Comparison of ENCODE assay signal across 14 mouse cellular contexts in genomic region chr9:59515069-59515468, GRCm38 (mm10). TPM values are rescaled to one million over a fixed set of nuclear protein-coding genes. Genes with fewer than 3 reads are reported as not detected.
"Had no signal": no experiment of that assay in that cellular context is flagged by ENCODE, and none has a peak within 500 bp of the region (broad histone marks: within the 10 kb centered on the region; RNA-seq: fewer than 3 reads in every experiment).

No protein-coding gene starts in this region.

- H3K9me3 ChIP-seq: limb, embryonic 15.5 days; liver, embryonic 12.5 days; midbrain, embryonic 10.5 days; neural tube, embryonic 12.5 days; stomach, embryonic 15.5 days had no signal

- DNase-seq: kidney, postnatal 36 days; layer of hippocampus, adult 9-11 months; layer of hippocampus, postnatal 36 days; lung, embryonic 14.5 days; lung, postnatal 10 days; lung, postnatal 4 days; midbrain, embryonic 14.5 days; right cerebral cortex, postnatal 14 days had no signal

- H3K4me2 ChIP-seq: limb, embryonic 15.5 days; liver, embryonic 12.5 days; lung, embryonic 14.5 days; neural tube, embryonic 12.5 days; stomach, embryonic 15.5 days had no signal

- H3K4me3 ChIP-seq: limb, embryonic 15.5 days; liver, embryonic 12.5 days; midbrain, embryonic 10.5 days; neural tube, embryonic 12.5 days; stomach, embryonic 15.5 days had no signal

- H3K9ac ChIP-seq: limb, embryonic 15.5 days; liver, embryonic 12.5 days; lung, embryonic 14.5 days; neural tube, embryonic 12.5 days; stomach, embryonic 15.5 days had no signal

- H3K27me3 ChIP-seq: limb, embryonic 15.5 days; liver, embryonic 12.5 days; neural tube, embryonic 12.5 days; stomach, embryonic 15.5 days had no signal

- H3K27ac ChIP-seq: limb, embryonic 15.5 days; liver, embryonic 12.5 days; midbrain, embryonic 10.5 days; neural tube, embryonic 12.5 days; stomach, embryonic 15.5 days had no signal

- ATAC-seq: liver, embryonic 12.5 days had no signal

- H3K4me1 ChIP-seq: limb, embryonic 15.5 days; liver, embryonic 12.5 days; midbrain, embryonic 10.5 days; neural tube, embryonic 12.5 days; stomach, embryonic 15.5 days had no signal

- H3K36me3 ChIP-seq: limb, embryonic 15.5 days; liver, embryonic 12.5 days; midbrain, embryonic 10.5 days; neural tube, embryonic 12.5 days; stomach, embryonic 15.5 days had no signal

RNA-seq across cellular contexts. Expression of gene Tmem202, which starts 24.6 kb away (rescaled TPM):
- polyA plus RNA-seq: limb, embryonic 15.5 days; liver, embryonic 12.5 days; liver, embryonic 16.5 days; lung, embryonic 14.5 days; neural tube, embryonic 12.5 days; stomach, embryonic 15.5 days had no signal
